Mouse (Mus musculus) erythroid progenitor cell, adult 5-6 weeks (primary cell): ENCODE measurements around the gene Ypel5. TPM values are rescaled to one million over a fixed set of nuclear protein-coding genes. Genes with fewer than 3 reads are reported as not detected.

ENCODE experiments used
- ATAC-seq: replicated peaks from 2 replicates; pipeline ENCODE4 v1.8.0; 2016; ENCODE audit warnings: moderate number of reproducible peaks, mild to moderate bottlenecking, moderate TSS enrichment, inconsistent platforms; ENCODE audit not compliant: poor library complexity, low FRiP score, severe bottlenecking
- total RNA-seq, 2 experiments: library from RNA; stranded (forward) in 1 of 2; stranded (reverse) in 1 of 2; fragments of 150-400 nt in 1 of 2; fragments of 186-747, 209-891 nt in 1 of 2; gene quantifications; 2 replicates each; pipeline versions ENCODE4 v1.2.3 to v1.2.4; 2015 to 2017; ENCODE audit warnings: low replicate concordance in 2 of 2

The Ypel5 gene
- total RNA-seq, 2 experiments from 2014 or later: 92.1 to 109 TPM

DNA sequence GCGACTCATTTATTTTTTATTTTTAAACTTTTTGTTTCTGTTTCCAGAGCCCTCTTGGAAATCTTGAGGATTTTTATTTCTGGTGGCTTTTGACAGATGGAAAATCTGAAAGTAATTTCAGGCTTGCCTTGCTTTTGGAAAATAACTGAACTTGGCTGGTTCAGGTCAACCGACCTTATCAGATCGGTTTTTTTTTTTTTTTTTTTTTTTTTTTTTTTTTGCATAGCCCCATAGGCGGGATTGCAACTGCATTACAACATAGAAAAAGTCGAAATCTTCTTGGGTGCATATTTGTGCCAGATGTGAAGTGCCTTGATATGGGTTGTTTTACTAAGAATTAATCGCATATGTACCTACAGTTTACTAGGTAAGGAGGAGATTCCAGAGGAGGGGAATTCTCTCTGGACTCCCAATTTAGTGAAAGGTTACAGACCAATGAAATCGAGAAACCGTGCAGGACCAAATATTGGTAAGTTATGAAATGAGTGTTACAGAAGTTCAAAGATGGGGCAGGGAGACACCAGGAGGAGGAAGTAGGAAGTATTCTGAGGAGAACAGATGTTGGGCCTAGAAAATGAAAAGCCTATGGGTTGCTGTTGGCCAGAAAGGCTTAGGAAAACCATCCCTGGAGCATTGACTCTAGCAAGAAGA, 1.7 kb downstream of the Ypel5 start:
- no peak for ATAC-seq

- peak; percentile 26; the same call in 1 of the 2 replicates for ATAC-seq
Measured at GRCm38 (mm10) chr17:72839000-72839399, 2.7 kb downstream of the Ypel5 start.

DNA sequence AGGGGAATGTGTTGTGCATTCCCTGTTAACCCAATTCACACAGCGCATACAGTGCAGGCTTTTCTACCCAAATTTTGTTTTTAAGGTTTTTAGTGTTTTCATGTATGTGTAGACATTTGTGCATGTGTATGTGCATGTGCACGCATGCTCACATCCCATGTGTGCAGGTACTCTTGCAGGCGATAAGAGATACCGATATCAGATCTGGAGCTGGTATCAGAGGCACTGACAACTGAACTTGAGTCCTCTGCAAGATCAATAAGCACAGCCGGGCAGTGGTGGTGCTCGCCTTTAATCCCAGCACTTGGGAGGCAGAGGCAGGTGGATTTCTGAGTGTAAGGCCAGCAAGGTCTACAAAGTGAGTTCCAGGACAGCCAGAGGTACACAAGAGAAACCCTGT, 8.1 kb downstream of the Ypel5 start:
- ATAC-seq: no peak

- ATAC-seq: no peak
Measured at GRCm38 (mm10) chr17:72844949-72845490, 8.8 kb downstream of the Ypel5 start.

DNA sequence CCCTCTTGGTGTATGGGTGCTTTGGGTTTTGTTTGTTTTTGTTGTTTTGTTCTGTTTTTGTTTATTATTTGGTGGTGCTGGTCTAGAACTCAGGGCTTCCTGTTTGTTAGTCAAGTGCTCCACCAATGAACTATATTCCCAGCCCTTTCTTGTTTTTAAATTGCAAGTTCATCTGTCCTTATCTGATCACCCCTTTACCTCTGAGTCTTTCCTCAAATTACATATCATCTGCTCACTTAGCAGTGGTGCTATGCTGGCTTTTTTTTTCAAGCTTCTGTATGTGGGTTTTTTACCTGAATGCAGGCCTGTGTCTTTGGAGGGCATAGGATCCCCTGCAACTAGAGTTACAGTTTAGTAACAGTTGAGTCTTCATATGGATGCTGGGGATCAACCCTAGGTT, 9.3 kb downstream of the Ypel5 start:
- no peak for ATAC-seq

DNA sequence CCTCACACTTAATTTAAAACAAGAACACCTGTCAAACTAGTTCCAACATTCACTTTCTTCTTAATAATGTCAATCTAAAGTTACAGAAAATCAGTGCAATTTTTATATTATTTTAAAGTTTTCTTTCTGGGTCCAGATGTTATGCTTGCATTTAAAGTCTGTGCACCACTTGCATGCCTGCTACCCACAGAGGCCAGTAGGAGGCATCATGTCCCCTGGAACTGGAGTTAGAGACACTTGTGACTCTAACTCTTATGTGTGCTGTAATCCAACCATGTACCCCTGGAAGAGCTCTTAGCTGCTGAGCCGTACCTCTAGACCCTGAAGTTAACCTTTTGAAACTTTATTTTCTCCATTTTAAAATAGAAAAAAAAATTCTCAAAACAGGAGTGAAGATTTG, 19.0 kb downstream of the Ypel5 start:
- ATAC-seq: no peak

DNA sequence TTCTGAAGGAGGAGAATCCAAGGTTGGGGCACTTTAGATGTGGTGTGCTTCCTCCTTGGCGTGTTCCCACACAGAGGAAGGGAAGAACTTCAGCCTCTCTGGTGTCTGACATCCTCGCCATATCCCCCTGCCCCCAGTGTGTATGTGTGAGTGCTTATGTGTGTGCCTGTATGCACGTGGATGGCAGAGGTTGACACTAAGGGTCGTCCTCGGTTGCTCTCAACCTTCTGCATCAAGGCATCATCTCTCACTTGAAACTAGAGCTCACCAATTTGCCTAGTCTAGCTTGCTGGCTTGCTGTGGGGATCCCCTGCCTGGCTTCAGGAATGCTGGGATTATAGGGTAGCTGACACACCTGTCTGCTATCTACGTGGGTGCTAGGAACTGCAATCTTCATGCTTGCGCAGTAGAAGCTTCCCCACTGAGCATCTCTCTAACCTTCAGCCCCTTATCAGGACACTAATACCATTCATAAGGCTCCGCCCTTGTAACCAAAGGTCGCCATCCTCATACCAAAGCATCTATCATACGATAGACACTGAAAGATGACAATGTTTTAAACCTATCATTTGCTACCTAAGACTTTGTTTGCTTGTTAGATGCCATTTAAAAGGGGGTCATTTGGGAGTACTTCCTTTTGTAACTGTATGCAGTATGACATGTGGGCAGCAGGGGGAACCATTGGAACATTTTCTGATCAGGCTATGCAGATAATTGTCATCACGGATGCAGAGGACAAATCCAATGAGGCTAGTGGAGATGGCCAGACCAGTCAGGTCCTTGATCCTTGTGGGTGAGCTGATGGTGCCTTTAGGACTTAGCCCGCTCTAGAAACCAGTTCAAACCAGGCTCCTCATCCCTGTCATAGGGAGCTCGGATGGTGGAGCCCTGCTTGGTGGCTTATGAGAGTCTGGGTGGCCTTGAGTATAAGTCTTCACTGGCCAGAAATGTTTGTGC, 21.7 kb downstream of the Ypel5 start:
- no peak; the same call in 1 of the 2 replicates for ATAC-seq

- no peak for ATAC-seq
Measured at GRCm38 (mm10) chr17:72863226-72863625, 27.0 kb downstream of the Ypel5 start.

DNA sequence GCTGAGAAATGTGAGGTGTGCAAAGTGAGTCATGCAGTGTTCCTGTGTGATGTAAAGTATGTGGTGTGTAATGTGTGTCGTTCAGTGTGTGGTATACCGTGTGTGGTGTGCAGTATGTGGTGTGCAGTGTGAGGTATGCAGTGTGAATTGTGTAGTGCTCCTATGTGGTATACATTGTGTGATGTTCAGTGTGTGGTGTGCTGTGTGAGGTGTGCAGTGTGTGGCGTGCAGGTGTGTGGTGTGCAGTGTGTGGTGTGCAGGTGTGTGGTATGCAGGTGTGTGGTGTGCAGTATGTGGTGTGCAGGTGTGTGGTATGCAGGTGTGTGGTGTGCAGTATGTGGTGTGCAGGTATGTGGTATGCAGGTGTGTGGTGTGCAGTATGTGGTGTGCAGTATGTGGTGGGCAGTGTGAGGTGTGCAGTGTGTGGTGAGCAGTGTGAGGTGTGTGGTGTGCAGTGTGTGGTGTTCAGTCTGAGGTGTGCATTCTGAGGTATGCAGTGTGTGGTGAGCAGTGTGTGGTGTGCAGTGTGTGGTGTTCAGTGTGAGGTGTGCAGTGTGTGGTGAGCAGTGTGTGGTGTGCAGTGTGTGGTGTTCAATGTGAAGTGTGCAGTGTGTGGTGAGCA, 30.5 kb downstream of the Ypel5 start:
- 0 out of 2 replicates have a peak, but pooled peaks have one; percentile 30 for ATAC-seq

DNA sequence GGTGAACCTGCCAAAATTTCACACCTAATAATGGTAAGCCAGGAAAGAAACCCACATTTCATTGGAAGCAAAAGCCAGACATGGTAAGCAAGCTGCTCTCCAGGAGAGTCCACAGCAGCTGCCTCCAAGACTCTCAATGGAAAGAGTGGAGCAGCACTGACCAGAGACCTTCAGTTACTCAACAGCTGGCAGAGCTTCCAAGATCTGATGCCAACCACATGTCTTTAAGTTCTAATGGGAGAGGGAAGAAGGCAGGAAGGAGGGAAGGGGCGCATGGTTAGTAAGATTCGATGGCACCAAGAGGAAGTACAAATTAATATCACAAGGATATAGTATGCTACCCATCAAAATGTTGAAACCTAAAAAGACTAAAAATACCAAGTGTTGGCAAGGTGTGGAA, 31.9 kb downstream of the Ypel5 start:
- ATAC-seq: no peak

GRCm38 (mm10) chr17:72878979-72879378, 42.7 kb downstream of the Ypel5 start:
- no peak for ATAC-seq

GRCm38 (mm10) chr17:72880156-72880555, 43.9 kb downstream of the Ypel5 start:
- ATAC-seq: no peak

- no peak for ATAC-seq
Measured at GRCm38 (mm10) chr17:72881051-72881450, 44.8 kb downstream of the Ypel5 start.

DNA sequence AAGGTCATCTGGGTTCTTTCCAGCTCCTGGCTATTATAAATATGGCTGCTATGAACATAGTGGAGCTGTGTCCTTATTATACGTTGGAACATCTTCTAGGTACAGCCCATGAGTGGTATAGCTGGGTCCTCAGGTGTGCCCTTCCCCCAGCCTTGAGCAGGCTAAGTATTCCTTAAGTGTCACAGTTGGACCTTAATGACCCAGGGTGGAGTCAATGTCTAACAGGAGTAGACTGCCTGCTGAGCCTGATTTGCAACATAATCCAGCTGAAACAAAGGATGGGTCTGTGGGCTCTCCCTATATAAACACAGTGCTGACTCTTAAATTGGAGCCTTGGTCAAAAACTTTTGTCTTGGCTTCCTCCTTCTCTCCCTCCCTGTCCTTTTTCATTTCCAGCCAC, 45.6 kb downstream of the Ypel5 start:
- ATAC-seq: no peak

DNA sequence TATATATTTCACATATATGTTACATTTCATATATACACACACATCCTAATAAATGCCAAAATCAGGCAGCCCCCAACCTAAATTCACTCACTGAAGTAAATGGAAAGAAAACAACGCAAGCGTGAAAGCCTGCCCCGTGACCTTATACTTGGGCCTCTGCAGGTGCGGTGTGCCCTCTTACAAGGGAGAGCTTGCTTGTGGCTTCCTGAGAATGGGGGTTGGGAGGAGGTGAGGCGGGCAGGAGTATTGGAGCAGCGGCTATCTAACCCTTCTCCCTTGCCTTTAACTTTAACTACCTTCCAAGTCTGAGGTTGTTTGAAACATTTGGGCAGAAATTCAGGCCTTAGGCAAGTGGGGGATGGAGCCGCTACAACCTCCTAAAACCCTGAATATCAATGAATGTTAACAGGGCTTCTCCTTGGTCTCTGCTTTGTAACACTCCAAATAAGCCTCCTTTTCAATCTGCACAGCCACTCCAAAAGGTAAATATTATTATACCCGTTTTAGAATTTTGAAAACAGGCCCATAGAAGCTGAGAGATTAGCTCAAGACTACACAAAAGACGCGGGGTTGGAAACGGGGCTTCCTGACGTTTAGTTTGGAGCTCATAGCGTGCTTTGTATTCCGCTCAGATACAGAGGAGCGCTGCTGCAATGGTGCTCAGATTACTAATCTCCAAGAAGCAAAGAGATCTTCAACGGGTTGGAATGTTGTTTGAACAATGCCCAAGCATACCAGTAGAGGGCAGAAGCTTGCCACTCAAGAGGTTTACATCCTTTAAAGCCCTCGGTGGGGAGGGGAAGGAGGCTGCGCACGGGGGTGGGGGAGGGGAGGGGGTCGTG, 53.5 kb downstream of the Ypel5 start:
- ATAC-seq: no peak

- no peak for ATAC-seq
Measured at GRCm38 (mm10) chr17:72890398-72890898, 54.2 kb downstream of the Ypel5 start.

GRCm38 (mm10) chr17:72891556-72891955, 55.3 kb downstream of the Ypel5 start:
- ATAC-seq: no peak

GRCm38 (mm10) chr17:72895506-72895905, 59.3 kb downstream of the Ypel5 start:
- no peak for ATAC-seq

DNA sequence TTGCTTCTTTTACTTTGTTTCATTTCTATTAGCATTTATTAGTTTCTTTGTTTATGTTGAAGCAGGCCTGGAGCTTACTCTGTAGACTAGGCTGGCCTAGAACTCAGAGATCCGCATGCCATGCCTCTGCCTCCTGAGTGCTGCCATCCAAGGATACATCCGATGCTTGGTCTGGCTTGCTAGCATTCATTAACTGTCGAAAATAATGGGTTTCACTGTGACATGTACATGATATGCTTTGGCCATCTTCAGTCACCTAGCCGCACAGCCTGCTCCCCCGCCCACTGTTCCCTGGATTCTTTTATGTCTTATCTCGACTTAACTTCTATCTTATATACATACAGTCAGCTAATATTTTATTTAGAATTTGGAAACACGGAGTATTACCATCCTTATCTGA, 60.8 kb downstream of the Ypel5 start:
- ATAC-seq: no peak
